Mouse (Mus musculus): ENCODE data around the gene Lrrc32.

Lrrc32 gene

GRCm38 (mm10) chr7:98489131-98489530, at the start of gene Lrrc32:
Lrrc32 (plus strand) TSS chr7:98489283.
- DNase-seq (ENCODE audit: extremely low spot score, low spot score), result no peak

- DNase-seq (ENCODE audit: extremely low spot score, low spot score), result no peak
These were observed 49.1 kb upstream of the Lrrc32 start, which contains the start of gene Gucy2d for GRCm38 (mm10) chr7:98439956-98440466. Gucy2d (plus strand) TSS chr7:98440416.

GRCm38 (mm10) chr7:98446873-98447272, 42.2 kb upstream of the Lrrc32 start:
- DNase-seq (ENCODE audit: extremely low spot score, low spot score), result no peak

- DNase-seq (ENCODE audit: extremely low spot score, low spot score), result no peak
These were observed 41.3 kb upstream of the Lrrc32 start for GRCm38 (mm10) chr7:98447585-98448308.

GRCm38 (mm10) chr7:98448309-98448630, 40.8 kb upstream of the Lrrc32 start:
- DNase-seq (ENCODE audit: extremely low spot score, low spot score), result no peak

GRCm38 (mm10) chr7:98449696-98450095, 39.4 kb upstream of the Lrrc32 start:
- no peak for DNase-seq (ENCODE audit: extremely low spot score, low spot score)

- no peak for DNase-seq (ENCODE audit: extremely low spot score, low spot score)
These were observed 34.5 kb upstream of the Lrrc32 start for GRCm38 (mm10) chr7:98454397-98455120.

GRCm38 (mm10) chr7:98460319-98460718, 28.8 kb upstream of the Lrrc32 start:
- no peak for DNase-seq (ENCODE audit: extremely low spot score, low spot score)

- no peak for DNase-seq (ENCODE audit: extremely low spot score, low spot score)
These were observed 20.0 kb upstream of the Lrrc32 start for GRCm38 (mm10) chr7:98469089-98469488.

GRCm38 (mm10) chr7:98472529-98472928, 16.6 kb upstream of the Lrrc32 start:
- no peak for DNase-seq (ENCODE audit: extremely low spot score, low spot score)

- no peak for DNase-seq (ENCODE audit: extremely low spot score, low spot score)
These were observed 14.5 kb upstream of the Lrrc32 start for GRCm38 (mm10) chr7:98474558-98474957.

- no peak for DNase-seq (ENCODE audit: extremely low spot score, low spot score)
These were observed 11.9 kb upstream of the Lrrc32 start for GRCm38 (mm10) chr7:98477153-98477552.

- no peak for DNase-seq (ENCODE audit: extremely low spot score, low spot score)
These were observed 8.6 kb upstream of the Lrrc32 start for GRCm38 (mm10) chr7:98480481-98480880.

- DNase-seq (ENCODE audit: extremely low spot score, low spot score), result peak; percentile 80
These were observed 7.9 kb upstream of the Lrrc32 start for GRCm38 (mm10) chr7:98481066-98481734.

GRCm38 (mm10) chr7:98481861-98482260, 7.2 kb upstream of the Lrrc32 start:
- no peak for DNase-seq (ENCODE audit: extremely low spot score, low spot score)

GRCm38 (mm10) chr7:98482551-98483267, 6.4 kb upstream of the Lrrc32 start:
- no peak for DNase-seq (ENCODE audit: extremely low spot score, low spot score)

- peak; percentile 21 for DNase-seq (ENCODE audit: extremely low spot score, low spot score)
These were observed 5.8 kb upstream of the Lrrc32 start for GRCm38 (mm10) chr7:98483268-98483607.

GRCm38 (mm10) chr7:98484878-98485277, 4.2 kb upstream of the Lrrc32 start:
- DNase-seq (ENCODE audit: extremely low spot score, low spot score), result no peak

GRCm38 (mm10) chr7:98485508-98485907, 3.6 kb upstream of the Lrrc32 start:
- no peak for DNase-seq (ENCODE audit: extremely low spot score, low spot score)

- DNase-seq (ENCODE audit: extremely low spot score, low spot score), result no peak
These were observed 2.6 kb upstream of the Lrrc32 start for GRCm38 (mm10) chr7:98486471-98486917.

- no peak for DNase-seq (ENCODE audit: extremely low spot score, low spot score)
These were observed 1.7 kb upstream of the Lrrc32 start for GRCm38 (mm10) chr7:98487202-98487980.

Measured in neural tube, embryonic 10.5 days (tissue).